Mouse (Mus musculus) granulocyte monocyte progenitor cell, adult 5-6 weeks (primary cell): Measurements from ENCODE around the gene Syne2. TPM values are rescaled to one million over a fixed set of nuclear protein-coding genes. Genes with fewer than 3 reads are reported as not detected.

ENCODE experiments used
- ATAC-seq: replicated peaks from 2 replicates; pipeline ENCODE4 v1.8.0; 2016; ENCODE audit warnings: mild to moderate bottlenecking, moderate TSS enrichment, inconsistent platforms; ENCODE audit not compliant: poor library complexity, severe bottlenecking
- total RNA-seq, 2 experiments: library from RNA; stranded (forward) in 1 of 2; stranded (reverse) in 1 of 2; fragments of 200-712, 200-1000 nt in 1 of 2; fragments of >200 nt in 1 of 2; fragmentation: Nextera tagmentation in 1 of 2; gene quantifications; 2 replicates each; pipeline ENCODE4 v1.2.3; 2014 to 2017

The Syne2 gene
- total RNA-seq (2014; fragmentation: Nextera tagmentation) (6.4 and 7.2 TPM in 2 replicates), total RNA-seq (2017) (6.1 and 9.7 TPM in 2 replicates)

- ATAC-seq: peak; percentile 91
Measured at GRCm38 (mm10) chr12:75817959-75818452, at the start of gene Syne2. Gene Syne2, plus strand, starts transcription at chr12:75818134.

GRCm38 (mm10) chr12:75771410-75771809 is 46.5 kb upstream of the Syne2 start:
- no peak for ATAC-seq

- ATAC-seq: peak; percentile 86
Measured at GRCm38 (mm10) chr12:75772424-75773034, 45.4 kb upstream of the Syne2 start.

- peak; percentile 58 for ATAC-seq
Measured at GRCm38 (mm10) chr12:75781445-75781844, 36.5 kb upstream of the Syne2 start.

GRCm38 (mm10) chr12:75781995-75782394 is 35.9 kb upstream of the Syne2 start:
- ATAC-seq: peak; percentile 69

GRCm38 (mm10) chr12:75784271-75784751 is 33.6 kb upstream of the Syne2 start:
- ATAC-seq: no peak

GRCm38 (mm10) chr12:75786681-75787080 is 31.3 kb upstream of the Syne2 start:
- peak; percentile 53 for ATAC-seq

GRCm38 (mm10) chr12:75789451-75789850 is 28.5 kb upstream of the Syne2 start:
- ATAC-seq: no peak

- ATAC-seq: no peak
Measured at GRCm38 (mm10) chr12:75794527-75794926, 23.4 kb upstream of the Syne2 start.

- peak; percentile 42; the same call in 1 of the 2 replicates for ATAC-seq
Measured at GRCm38 (mm10) chr12:75796510-75796909, 21.4 kb upstream of the Syne2 start.

GRCm38 (mm10) chr12:75806281-75806680 is 11.7 kb upstream of the Syne2 start:
- ATAC-seq: peak; percentile 71

- no peak for ATAC-seq
Measured at GRCm38 (mm10) chr12:75813766-75814165, 4.2 kb upstream of the Syne2 start.

- ATAC-seq: no peak
Measured at GRCm38 (mm10) chr12:75814551-75814950, 3.4 kb upstream of the Syne2 start.

- no peak; the same call in 1 of the 2 replicates for ATAC-seq
Measured at GRCm38 (mm10) chr12:75816981-75817856, 715 bp upstream of the Syne2 start.

GRCm38 (mm10) chr12:75818453-75819434 is 810 bp downstream of the Syne2 start:
- ATAC-seq: peak; percentile 45

- ATAC-seq: no peak
Measured at GRCm38 (mm10) chr12:75819481-75819880, 1.5 kb downstream of the Syne2 start.

- ATAC-seq: no peak
Measured at GRCm38 (mm10) chr12:75820216-75820615, 2.3 kb downstream of the Syne2 start.

GRCm38 (mm10) chr12:75822122-75822521 is 4.2 kb downstream of the Syne2 start:
- no peak for ATAC-seq

- ATAC-seq: no peak
Measured at GRCm38 (mm10) chr12:75823475-75823874, 5.5 kb downstream of the Syne2 start.

GRCm38 (mm10) chr12:75825458-75825857 is 7.5 kb downstream of the Syne2 start:
- ATAC-seq: peak; percentile 84
